Mouse (Mus musculus): ENCODE data around the gene Tec. TPM values are rescaled to one million over a fixed set of nuclear protein-coding genes. Genes with fewer than 3 reads are reported as not detected.
A peak's percentile ranks its signal among the peaks of the same experiment; 100 is the strongest.

Gene Tec
- polyA plus RNA-seq (2015; fragmentation: Nextera tagmentation; extraction: Ambion mirVana): 10.0 and 10.5 TPM in 2 replicates

DNA sequence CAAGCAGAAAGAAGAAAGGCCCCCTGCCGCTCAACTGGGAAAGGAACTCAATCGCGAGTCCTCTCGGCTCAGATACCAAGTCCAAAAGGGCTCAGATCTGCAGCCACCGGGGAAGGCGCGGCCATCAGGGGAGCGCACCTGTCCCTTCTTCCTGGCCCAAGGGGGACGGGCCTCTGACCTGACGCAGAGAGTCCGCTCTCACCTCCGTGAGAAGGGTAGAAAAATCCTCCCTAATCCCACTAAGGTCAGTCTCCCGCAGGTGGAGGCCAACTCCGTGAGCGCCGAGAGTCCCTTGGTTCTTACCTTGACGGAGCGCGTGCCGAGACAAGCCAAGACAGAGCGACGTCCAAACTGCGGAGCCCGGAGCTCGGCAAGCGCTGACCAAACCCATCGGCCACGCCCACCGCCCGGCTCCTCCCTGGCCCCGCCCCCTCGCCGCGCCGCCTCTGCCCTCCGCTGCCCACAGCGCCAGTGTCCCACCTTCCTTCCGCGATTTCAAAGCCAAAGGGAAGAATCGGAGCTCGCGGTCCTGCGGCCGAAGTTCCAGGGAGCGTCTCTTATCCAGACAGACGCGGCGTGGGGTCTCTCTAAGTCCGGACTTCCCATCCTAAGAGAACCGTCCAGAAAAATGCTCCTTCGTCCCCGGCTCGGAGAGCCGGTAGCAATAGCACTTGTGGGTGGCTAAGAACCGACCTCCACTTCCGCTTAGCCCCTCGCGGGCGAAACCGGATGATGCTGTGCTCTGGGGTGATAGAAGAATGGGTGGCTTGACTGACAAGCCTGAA, at the start of gene Tec:
Gene Tec (minus strand): TSS at position 393 of the 785 bp plus-strand sequence.
- no peaks in the 10 kb centered on the region for H3K9me3 ChIP-seq
- peaks cover 23% of the 10 kb centered on the region for H3K4me1 ChIP-seq (replicated peaks)
- peak; percentile 87 for ATAC-seq (ENCODE audit: low read depth)
- peaks cover 27% of the 10 kb centered on the region for H3K27me3 ChIP-seq
- under 1% methylated on average over 58 of the region's 60 CpGs for WGBS
- no peaks in the 10 kb centered on the region for H3K36me3 ChIP-seq
- peak within 1 kb of the TSS; percentile 88 for H3K4me2 ChIP-seq
- no peak within 1 kb of the TSS for H3K27ac ChIP-seq (replicated peaks)
- H3K4me3 ChIP-seq: peak within 1 kb of the TSS; percentile 56
- peak within 1 kb of the TSS; percentile 66 for H3K9ac ChIP-seq

DNA sequence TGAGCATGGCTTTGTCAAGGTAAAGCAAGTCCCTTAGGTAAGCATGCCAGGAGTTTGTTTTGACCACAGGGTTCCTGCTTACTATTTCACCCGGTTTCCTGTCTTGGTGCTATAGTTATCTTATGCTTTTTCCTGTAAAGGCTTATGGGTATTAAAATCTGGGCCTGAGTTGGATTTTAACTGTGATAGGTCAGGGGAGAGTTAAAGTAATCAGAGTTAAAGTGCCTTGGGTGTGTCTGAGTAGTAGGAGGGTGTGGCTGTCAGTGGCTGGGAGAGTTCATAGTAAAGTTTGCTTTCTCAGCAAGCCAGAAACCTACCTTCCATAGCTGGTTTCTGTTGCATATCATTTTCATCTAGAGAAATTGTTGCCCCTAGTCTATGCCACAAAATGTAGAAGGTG, 48.6 kb upstream of the Tec start:
- peak overlapping the region; percentile 100; the same call in 1 of the 2 replicates for H3K9ac ChIP-seq

DNA sequence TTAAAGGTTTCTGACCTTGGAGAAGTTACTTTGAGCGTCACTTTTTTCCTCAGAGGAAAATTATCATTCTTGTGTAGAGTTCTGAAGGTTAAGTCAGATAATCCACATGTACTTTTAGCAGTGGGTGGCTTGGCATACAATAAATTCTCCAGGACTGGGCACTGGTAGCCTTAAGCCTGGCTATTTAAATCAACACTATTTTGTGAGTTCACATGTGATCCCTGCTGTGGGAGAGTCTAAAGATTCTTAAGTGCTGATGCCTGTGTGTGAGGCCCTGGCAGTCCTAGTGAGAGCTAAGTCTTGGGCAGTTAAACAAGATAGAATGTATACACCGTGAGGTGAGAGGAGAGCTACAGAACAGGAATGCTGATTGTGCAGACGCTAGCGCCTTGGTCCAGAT, 47.8 kb upstream of the Tec start:
- Histone ChIP-seq H3K27ac (replicated peaks) (peak overlapping the region; percentile 99; the same call in 1 of the 2 replicates), H3K4me3 (peak overlapping the region; percentile 99), H3K4me2 (peak overlapping the region; percentile 82), H3K9ac (peak overlapping the region; percentile 100), H3K4me1 (replicated peaks) (peaks cover 42% of the 10 kb centered on the region), H3K27me3 (no peaks in the 10 kb centered on the region), H3K36me3 (no peaks in the 10 kb centered on the region), H3K9me3 (no peaks in the 10 kb centered on the region)
- ATAC-seq (ENCODE audit: low read depth): no peak
- WGBS: 41% methylated on average over 4 of the region's 4 CpGs

More for the DNA sequence above, 48.6 kb upstream of the Tec start:
- no peak for ATAC-seq (ENCODE audit: low read depth)
- H3K4me3 ChIP-seq: peak overlapping the region; percentile 99
- no peak overlapping the region for H3K27ac ChIP-seq (replicated peaks)
- no peaks in the 10 kb centered on the region for H3K36me3 ChIP-seq
- H3K4me2 ChIP-seq: peak overlapping the region; percentile 82
- no peaks in the 10 kb centered on the region for H3K27me3 ChIP-seq
- H3K9me3 ChIP-seq: no peaks in the 10 kb centered on the region
- peaks cover 42% of the 10 kb centered on the region for H3K4me1 ChIP-seq (replicated peaks)
- WGBS: 63% methylated on average over 1 of the region's 1 CpGs

DNA sequence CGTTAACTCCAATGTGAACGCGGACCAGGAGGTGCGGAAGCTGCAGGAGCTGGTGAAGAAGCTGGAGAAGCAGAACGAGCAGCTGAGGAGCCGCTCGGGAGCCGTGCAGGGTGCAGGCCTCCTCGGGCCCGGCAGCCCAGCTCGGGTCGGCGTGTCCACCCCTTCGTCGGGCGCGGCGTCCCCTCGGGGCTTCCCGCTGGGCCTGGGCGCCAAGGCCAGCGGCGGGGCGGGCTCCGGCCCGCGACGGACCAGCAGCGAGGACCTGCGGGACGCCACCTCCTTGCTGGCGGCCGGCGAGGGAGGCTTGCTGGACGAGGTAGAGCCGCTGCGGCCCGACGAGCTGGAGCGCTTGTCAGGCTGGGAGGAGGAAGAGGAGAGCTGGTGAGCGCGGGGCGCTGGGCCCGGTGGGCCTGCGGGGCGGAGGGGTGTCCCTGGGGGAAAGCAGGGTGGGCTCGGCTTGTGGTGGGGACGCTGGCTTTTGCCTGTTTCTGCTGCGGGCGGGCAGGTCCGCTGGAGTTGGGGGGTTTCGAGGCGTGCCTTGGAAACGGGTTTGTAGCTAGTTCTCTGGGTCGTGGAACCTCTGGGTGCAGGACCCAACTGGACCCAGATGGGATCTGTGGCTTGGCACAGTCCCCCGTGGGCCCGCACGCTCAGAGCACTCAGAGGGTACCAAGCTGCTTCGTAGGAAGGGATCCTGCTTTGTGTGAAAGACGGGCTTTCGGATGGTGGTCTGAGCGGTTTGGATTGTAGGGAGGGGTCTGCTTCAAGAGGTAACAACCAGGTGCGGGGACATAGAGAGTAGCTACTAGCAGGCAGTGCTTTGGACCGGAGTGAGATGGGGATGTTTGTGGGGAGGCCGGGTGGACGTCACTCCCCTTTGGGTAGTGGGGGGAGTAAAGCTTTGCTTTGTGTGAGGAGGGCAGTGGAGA, 46.6 kb upstream of the Tec start:
- Histone ChIP-seq H3K9ac (peak overlapping the region; percentile 100), H3K36me3 (no peaks in the 10 kb centered on the region), H3K4me2 (peak overlapping the region; percentile 82), H3K27me3 (no peaks in the 10 kb centered on the region), H3K27ac (replicated peaks) (peak overlapping the region; percentile 99), H3K4me1 (replicated peaks) (peaks cover 36% of the 10 kb centered on the region), H3K4me3 (peak overlapping the region; percentile 99), H3K9me3 (no peaks in the 10 kb centered on the region)
- WGBS: under 1% methylated on average over 66 of the region's 66 CpGs
- peak; percentile 66 for ATAC-seq (ENCODE audit: low read depth)

DNA sequence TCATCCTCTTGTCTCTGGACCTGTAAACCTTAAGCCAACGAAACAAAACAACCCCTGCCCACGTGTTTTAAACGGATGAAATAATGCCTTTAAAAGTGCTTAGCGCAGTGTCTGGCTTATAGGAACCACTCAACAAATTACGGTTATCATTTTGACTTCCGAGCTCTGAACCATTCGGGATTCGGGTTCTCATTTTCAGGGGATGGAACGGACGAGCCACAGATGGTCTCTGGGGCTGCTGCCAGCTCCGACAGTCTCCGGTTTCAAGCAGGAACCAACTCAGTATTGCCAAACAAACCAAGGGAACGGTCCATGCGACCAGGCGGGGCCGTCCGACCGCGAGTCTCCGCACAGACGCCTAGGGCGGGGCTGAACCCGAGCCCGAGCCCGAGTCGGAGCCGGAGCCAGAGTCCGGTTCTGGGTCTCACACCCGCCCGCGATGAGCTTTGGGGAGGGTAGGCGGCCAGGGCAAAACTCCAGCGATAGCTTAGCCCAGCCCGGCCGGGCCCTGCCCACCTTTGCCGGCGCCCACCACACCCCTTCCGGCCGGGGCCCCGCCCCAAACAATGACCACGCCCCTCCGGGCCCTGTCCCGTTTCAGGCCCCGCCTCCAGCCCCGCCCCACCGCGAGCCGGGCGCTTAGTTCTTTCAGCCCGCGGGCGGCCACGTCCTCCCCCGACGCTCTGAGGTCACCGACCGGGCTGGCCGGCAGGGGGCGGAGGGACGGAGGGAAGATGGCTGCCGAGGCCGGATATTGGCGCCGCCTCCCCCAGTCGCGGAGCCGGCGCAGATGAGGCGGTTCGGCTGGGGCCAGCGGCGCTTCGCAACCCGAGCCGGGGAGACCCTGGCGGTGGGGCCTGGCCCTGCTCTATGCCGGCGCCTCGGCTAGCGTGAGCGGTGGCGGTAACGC, 45.6 kb upstream of the Tec start, which contains the start of gene Slain2:
Gene Slain2 (plus strand): TSS at position 657 of the 910 bp plus-strand sequence.
- peak within 1 kb of the TSS; percentile 100 for H3K9ac ChIP-seq
- peak within 1 kb of the TSS; percentile 82 for H3K4me2 ChIP-seq
- H3K9me3 ChIP-seq: no peaks in the 10 kb centered on the region
- peak within 1 kb of the TSS; percentile 99 for H3K4me3 ChIP-seq
- no peaks in the 10 kb centered on the region for H3K27me3 ChIP-seq
- H3K27ac ChIP-seq (replicated peaks): peak within 1 kb of the TSS; percentile 99
- no peaks in the 10 kb centered on the region for H3K36me3 ChIP-seq
- H3K4me1 ChIP-seq (replicated peaks): peaks cover 32% of the 10 kb centered on the region
- WGBS: under 1% methylated on average over 75 of the region's 83 CpGs
- peak; percentile 93 for ATAC-seq (ENCODE audit: low read depth)

DNA sequence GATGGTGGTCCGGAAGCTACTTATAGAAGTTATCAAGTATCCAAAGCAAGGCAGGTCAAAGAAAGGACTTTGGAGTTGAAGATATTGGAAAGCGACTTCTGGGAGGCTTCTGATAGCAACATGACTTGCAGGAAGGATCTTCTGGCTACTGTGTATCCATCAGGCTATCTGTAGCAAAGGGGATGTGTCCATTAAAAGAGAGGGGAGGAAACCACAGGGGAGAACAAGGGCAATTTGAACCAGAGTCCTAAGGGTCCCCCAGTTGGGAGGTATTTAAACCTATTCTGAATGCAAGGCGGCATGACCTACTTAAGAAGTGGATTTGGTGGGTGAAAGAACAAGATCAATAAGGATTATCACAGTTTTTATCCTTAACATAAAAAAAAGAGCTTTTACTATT, 43.0 kb upstream of the Tec start:
- Histone ChIP-seq H3K4me2 (no peak overlapping the region), H3K27ac (replicated peaks) (no peak overlapping the region), H3K9me3 (no peaks in the 10 kb centered on the region), H3K4me1 (replicated peaks) (peaks cover 16% of the 10 kb centered on the region), H3K9ac (no peak overlapping the region), H3K36me3 (no peaks in the 10 kb centered on the region), H3K27me3 (no peaks in the 10 kb centered on the region), H3K4me3 (no peak overlapping the region)
- no peak for ATAC-seq (ENCODE audit: low read depth)
- 87% methylated on average over 3 of the region's 3 CpGs for WGBS

DNA sequence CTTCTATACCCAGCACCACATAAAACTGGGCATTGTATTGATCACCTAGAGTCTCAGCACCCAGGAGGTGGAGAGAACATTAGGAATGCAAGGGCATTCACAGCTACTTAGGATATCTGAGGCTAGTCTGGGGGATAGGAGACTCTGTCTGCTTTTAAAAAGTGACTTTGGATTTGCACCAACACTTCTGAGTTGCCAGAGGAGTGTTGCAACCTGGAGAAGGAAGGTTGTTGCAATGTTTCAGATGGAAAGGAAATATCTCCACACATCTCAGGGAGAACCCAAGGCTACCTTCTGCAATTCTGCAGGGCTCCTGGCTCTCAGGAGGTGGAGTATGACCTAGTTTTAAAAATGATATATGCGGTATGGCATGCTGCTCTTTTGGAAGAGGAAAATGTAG, 42.1 kb upstream of the Tec start:
- Histone ChIP-seq H3K9me3 (no peaks in the 10 kb centered on the region), H3K4me3 (no peak overlapping the region), H3K4me1 (replicated peaks) (peaks cover 7% of the 10 kb centered on the region), H3K36me3 (no peaks in the 10 kb centered on the region), H3K27me3 (no peaks in the 10 kb centered on the region), H3K27ac (replicated peaks) (no peak overlapping the region), H3K9ac (no peak overlapping the region), H3K4me2 (no peak overlapping the region)
- WGBS: 95% methylated on average over 1 of the region's 1 CpGs
- no peak for ATAC-seq (ENCODE audit: low read depth)

DNA sequence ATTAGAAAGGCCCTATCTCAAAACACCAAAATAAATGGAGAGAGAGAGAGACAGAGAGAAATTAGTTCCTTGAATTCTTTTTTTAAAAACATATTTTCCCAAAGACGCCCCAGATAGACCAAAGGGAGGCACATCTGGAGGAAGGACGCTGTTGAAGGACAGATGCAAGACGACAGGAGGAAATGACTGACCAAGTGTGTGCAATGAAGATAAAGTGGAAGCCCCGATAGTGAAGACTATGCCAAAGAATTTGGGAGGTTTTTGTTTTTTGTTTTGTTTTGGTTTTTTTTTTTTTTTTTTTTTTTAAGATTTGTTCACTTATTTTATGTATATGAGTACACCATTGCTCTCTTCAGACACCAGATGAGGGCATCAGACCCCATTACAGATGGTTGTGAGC, 41.1 kb upstream of the Tec start:
- Histone ChIP-seq H3K9ac (no peak overlapping the region), H3K27me3 (no peaks in the 10 kb centered on the region), H3K4me3 (no peak overlapping the region), H3K36me3 (no peaks in the 10 kb centered on the region), H3K4me1 (replicated peaks) (peaks cover 7% of the 10 kb centered on the region), H3K9me3 (no peaks in the 10 kb centered on the region), H3K4me2 (no peak overlapping the region), H3K27ac (replicated peaks) (no peak overlapping the region)
- WGBS: 92% methylated on average over 4 of the region's 4 CpGs
- ATAC-seq (ENCODE audit: low read depth): no peak

DNA sequence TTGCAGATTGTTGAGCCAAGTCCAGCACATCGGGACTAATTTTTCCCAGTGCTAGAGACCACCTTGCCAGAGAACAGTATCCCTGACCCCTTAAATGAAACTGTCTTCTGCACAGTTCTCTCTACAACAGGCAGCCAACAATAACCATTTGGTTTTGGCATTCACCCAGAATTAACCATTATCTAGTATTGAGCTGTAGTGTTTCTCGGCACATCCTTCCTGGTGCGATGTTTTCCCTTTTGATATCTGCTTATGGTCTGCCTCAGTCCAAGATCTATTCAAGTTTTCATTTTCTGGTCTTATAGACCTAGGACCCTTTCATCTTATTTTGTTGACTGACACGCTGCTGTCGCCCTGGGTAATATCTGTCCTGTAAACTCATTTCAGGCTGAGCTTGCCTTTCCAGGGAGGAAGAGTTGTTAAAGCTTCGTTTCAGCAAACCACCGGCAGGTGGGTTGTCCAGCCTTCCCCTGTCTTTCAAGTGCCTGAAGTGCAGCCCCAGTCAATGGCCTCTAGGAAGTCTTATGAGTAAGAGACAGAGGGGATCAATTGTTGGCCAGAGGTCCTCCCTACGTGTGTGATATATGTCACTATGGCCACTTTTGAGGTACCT, 40.1 kb upstream of the Tec start:
- no peak overlapping the region for H3K4me3 ChIP-seq
- no peak overlapping the region for H3K4me2 ChIP-seq
- no peak for ATAC-seq (ENCODE audit: low read depth)
- no peak overlapping the region for H3K9ac ChIP-seq
- H3K27ac ChIP-seq (replicated peaks): no peak overlapping the region
- no peaks in the 10 kb centered on the region for H3K36me3 ChIP-seq
- peaks cover 7% of the 10 kb centered on the region for H3K4me1 ChIP-seq (replicated peaks)
- no peaks in the 10 kb centered on the region for H3K9me3 ChIP-seq
- WGBS: 80% methylated on average over 8 of the region's 8 CpGs
- H3K27me3 ChIP-seq: no peaks in the 10 kb centered on the region

DNA sequence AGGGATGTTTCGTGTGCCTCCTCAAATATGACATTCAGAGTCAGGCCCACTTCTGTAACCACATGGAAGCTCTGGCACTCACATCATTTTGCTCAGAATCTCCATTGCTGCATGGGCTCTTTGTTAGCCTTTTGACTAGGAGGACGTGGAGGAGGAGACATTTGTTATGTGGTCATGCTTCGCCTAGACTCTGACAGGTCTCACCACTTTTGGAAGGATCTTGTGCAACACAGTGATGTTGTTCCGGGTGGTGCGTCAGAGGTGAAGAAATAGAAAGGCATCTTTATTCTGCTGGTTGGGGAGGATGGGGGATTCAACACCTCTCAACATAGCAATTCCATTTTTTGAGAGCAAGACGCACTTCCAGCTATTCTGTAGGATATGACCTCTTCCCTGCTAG, 39.1 kb upstream of the Tec start:
- no peak for ATAC-seq (ENCODE audit: low read depth)
- no peaks in the 10 kb centered on the region for H3K9me3 ChIP-seq
- H3K4me3 ChIP-seq: no peak overlapping the region
- H3K4me1 ChIP-seq (replicated peaks): no peaks in the 10 kb centered on the region
- no peaks in the 10 kb centered on the region for H3K27me3 ChIP-seq
- no peak overlapping the region for H3K9ac ChIP-seq
- WGBS: 85% methylated on average over 6 of the region's 6 CpGs
- H3K36me3 ChIP-seq: no peaks in the 10 kb centered on the region
- no peak overlapping the region for H3K27ac ChIP-seq (replicated peaks)
- no peak overlapping the region for H3K4me2 ChIP-seq
